Mouse (Mus musculus): ENCODE results near the gene Xpot.

Gene Xpot

DNA sequence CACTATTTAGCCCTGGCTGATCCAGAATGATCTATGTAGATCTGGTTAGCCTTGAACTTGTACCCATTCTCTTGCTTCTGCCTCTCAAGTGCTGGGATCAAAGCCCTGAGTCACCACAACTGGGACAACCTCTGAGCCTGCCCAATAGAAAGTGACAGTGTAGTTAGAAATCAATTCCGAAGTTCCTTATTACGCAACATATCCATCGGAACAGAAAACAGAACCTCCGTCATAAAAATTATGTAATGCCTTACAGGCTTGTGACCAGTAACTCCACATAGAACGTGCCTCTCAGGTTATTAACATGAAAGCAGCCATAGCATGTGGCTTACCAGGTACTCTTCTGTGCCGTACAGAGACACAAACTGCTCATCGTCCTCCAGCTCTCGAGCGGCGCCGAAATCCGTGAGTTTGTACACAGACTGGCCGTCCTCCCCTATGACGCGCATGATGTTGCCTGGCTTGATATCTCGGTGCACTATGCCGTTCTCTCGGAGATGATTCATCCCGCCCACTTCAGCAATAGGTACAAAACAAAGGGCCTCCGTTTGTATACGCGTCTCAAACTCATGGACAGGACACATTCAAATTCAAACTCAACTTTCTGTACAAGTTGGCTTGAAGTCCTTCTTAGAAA is 54.5 kb downstream of the Xpot start:
- DNase-seq (ENCODE audit: low spot score): no peak

DNA sequence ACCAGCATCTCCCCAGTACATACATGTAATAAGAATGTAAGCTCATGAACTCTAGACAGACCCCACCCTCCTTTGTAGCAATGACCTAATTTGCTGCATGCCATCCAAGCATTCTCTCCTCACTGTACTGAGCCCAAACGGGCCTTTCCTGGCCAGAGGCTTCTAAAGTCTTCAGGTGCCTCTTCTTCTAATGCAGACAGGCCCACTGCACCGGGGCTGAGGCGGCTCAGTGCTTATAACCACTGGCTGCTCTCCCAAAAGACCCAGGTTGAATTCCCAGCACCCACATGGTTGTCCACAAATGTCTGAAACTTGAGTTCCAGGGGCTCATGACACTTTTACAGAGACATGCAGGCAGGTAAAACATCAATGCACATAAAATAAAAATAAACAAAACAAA is 55.1 kb downstream of the Xpot start:
- DNase-seq (ENCODE audit: low spot score): no peak

DNA sequence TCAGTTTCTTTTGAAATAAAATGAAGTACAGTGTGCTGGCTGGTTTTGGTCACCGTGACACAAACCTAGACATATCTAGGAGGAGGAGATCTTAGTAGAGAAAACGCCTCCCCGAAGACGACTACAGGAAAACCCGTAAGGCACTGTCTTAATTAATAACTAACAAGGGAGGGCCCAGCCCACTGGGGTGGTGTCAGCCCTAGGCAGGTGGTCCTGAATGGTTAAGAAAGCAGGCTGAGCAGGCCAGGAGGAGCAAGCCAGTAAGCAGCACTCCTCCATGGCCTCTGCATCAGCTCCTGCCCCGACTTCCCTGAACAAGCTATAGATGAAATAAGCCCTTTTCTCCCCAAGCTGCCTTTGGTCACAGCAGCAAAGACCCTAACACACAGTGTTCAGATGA is 56.3 kb downstream of the Xpot start:
- no peak for DNase-seq (ENCODE audit: low spot score)

DNA sequence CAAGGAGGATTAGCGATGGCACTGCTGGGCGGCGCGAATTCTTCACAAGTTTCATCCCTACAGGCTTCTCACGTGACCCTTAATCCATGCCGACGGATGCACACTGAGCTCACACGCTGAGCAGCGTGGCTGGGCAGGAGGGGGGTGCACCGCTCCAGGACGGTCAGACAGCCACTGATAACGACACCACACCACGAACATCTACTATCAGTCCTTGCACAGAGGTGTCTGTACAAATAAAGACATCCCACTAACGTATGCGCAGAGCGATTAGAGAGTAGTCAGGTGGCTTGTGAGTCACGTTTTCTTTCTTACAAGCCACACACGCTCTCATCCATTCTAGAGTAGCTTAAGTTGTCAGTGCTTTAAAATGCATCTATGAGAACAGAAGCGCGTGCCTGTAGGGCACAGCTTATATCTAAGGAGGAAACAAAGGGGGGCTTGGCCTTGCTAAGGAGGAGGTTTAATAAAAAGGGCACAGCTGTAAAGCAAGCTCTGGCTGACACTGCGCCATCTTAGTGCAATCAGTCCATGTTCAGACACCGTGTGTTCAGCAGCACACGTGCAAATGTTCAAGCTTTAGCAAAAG is 57.0 kb downstream of the Xpot start:
- peak; percentile 71 for DNase-seq (ENCODE audit: low spot score)

DNA sequence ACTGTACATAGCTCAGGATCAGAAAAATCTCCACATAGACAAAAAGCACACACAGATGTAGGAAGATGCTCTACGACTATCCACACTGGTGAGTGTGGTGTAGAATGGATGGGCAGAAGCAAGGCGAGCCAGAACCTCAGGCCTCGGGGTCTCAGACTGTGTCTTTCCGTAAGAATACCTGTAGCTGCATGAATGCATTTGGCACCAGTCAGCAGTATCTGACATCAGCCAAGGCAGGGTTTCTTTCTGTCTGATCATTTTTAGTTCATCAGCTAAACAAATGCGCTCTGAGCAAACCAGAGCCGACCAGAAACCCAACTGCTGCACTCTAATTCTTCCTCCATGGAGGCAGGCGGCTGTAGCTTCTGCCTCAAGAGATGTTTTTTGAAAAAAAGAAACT is 57.6 kb downstream of the Xpot start:
- no peak for DNase-seq (ENCODE audit: low spot score)

DNA sequence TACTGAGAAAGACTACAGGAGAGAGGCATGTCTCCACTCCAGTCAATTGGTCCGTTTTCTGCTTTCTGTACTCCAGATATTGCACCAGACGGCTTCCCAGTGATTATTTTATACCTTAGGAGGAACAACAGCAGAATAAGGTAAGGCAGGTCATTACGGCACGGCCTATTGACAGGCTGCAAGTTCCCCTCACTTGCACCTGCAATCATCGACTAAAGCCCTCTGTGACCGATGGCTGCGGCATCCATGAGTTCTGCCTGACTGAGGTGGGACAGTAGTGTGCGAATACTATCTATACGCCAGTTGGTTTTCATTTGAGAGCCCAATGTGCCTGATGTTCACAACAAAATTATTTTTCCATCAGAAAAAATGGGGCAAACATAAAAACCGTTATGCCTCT is 58.1 kb downstream of the Xpot start:
- DNase-seq (ENCODE audit: low spot score): no peak

DNA sequence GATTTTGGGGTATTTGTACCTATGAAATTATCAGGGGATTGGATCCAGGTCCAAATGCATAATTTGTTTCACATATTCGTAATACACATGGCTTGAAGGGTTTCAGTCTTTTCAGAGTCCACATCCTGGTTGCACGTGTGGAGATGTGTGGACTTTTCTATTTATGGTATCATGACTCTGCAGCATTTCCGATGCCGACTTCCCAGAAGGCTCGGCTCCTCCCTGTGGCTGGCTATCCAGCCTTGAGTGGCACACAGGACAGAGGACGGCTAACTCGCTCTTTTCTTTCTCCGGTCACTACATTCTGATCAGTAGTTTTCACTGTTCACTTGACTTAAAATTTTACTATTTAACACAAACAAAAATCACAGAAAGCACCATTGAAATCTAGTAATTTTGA is 61.7 kb downstream of the Xpot start:
- no peak for DNase-seq (ENCODE audit: low spot score)

DNA sequence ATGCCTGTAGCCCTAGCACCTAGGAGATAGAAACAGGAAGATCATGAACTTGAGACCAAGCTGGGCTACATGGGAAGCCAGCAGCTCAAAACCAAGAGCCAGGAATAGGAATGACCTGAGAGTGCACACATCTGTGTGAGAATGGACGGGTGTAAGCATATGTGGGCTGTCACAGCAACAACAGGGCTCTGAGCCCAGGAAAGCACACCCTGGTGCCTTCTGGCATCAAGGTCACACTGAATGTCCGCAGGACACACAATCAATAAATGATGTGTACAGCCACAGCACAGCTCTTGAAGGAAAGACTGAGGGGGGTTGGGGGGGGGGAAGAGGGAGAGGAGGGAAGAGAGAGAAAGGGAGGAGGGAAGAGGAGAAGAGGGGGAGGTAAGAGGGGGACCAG is 67.9 kb downstream of the Xpot start:
- no peak for DNase-seq (ENCODE audit: low spot score)

DNA sequence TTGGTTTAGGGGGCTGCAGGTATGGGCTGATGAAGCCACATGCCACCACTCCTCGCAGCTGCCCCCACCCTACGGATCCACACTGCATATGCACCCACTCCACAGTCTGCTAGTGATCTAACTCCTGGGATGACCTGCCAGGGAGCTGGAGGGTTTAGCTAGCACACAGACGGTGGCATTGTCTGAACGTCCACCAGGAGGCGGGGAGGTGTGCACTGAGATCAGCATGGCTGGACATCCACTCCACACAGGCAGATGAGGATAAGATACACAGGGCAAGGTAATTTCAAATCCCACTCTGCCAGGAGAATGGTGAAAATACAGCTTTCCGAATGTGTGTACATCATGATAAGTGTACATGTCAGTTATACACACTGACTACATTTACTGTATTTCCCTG is 69.9 kb downstream of the Xpot start:
- no peak for DNase-seq (ENCODE audit: low spot score)

DNA sequence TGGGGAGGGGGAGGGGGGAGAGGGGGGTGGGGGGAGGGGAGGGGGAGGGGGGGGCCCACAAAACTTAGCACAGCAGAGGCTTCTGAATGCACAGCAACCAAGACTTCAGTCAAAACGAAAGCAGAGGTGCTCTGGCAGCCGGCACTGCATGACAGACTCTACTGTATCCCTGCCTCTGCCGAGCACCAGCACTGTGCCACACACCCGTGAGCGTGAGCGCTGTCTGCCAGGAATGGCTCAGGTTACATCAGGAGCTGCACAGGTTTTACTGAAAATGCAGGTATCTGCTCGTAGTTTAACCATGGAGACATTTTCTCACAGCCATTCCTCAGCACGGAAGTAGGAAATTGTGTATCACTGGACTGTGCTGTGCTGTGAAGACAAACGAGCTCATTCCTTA is 75.8 kb downstream of the Xpot start:
- DNase-seq (ENCODE audit: low spot score): no peak

DNA sequence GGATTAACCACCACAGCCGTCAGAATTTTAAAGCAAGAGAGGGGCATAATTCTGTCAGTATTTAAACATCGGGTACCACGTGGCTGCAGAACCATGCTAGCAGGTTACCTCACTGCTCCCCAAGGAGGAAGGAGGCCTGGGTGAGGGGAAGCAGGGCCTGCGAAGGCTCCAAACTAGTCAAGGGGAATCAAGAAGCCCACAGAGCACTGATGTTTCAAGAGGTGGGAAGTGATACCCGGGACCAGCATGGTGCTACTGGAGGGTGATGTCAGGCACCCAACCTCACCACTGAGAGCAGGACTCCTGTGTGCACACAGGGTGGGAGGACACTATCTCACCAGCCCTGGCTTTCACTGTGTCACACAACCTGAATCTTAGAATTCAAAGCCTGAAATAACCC is 76.5 kb downstream of the Xpot start:
- no peak for DNase-seq (ENCODE audit: low spot score)

DNA sequence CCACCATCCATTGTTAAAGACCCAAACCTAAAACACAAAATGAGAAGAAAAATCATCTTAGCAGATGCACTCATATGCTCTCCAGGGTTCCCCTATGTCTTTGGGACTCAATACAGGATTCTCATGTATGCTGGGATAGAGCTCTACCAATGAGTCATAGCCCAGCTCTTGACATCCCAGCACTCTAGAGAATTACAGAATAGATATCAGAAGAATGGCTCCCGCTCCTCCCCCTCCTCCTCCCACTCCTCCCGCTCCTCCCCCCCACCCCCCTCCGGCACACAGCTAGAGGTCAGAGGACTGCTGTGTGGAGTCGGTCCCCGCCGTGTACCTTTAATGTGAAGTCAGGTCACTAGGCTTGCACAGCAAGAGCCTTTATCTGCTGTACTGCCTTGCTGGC is 79.0 kb downstream of the Xpot start:
- no peak for DNase-seq (ENCODE audit: low spot score)

DNA sequence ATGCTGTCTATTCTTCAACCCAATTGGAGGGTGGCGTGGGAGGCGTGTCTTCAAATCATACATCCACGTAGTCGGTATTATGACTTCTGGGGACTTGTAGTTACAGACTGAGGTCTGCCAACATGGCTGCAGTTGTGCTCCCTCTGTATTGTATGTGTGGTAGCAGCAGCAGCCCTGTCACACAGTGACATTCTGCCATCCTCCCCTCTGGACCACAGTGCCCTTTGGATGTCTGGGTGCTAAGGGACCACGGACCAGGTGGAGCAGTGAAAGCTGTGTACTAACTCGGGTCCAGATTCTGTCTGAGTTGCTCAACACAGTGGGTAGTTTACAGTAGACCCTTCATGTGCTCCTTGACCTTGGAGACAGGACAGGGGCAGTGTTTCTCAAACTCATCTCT is 82.6 kb downstream of the Xpot start:
- DNase-seq (ENCODE audit: low spot score): no peak

DNA sequence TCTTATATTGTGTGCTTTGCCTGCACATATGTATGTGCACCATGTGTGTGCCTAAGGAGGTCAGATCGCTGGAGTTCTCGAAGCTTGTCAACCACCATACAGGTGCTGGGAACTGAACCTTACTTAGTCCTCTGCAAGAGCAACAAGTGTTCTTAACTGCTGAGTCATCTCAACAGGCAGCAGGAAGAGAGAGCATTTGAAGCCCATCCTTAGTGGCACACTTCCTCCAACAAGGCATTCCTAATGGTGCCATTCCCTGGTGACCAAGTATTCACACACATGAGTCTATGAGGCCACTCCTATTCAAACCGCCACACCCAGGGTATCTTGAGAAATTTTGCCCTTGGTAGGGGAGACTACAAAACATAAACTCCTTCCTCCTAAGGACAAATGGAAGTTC is 84.0 kb downstream of the Xpot start:
- no peak for DNase-seq (ENCODE audit: low spot score)

Measured in retina, embryonic 14.5 days (tissue).